ENCODE assay signal across 8 mouse cellular contexts in the genomic region with DNA sequence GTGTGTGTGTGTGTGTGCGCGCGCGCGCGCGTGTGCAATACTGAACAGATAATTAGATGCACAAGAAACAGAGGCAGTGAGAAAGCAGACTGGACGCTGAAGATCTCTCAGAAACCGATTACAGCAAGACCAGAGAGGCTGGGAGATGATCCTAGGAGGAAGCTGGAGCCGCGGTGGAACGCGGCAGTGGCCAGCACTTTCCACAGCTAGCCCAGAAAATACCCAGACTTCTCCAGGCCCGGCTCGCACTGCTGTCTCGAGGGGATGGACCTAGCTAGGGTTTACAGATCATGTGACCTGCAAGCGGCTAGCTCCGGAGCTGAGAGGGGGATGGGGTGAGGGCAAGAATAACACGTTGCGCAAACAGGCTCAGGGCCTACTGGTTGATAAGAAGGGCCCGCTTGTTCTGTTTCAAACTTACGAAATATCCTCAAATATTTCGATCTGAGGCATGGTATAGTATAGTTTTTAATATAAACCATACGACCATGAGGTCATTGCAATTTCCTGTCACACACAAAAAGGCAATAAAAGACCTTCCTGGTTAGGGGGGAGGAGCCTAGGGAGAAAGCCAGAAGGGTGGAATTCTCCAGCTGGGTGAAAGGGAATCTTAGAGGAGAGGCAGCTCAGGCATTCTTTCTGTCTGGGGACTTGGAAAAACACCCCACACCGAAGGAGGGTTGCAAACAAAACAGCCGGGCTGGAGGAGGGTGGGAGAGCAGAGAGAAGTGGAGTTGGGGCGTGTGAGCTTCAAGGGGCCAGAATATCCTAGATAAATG. TPM values are rescaled to one million over a fixed set of nuclear protein-coding genes. Genes with fewer than 3 reads are reported as not detected.
DNase-seq lines count a peak whose midpoint lies in the region; ATAC-seq and TF ChIP-seq lines count a peak whose summit lies in the region.

No protein-coding gene starts in this region.

- H3K9ac ChIP-seq in embryonic facial prominence, embryonic 13.5 days: peak overlapping the region; percentile 72
- H3K9ac ChIP-seq in midbrain, postnatal 0 days (replicated peaks; ENCODE audit: low read length, poor library complexity, severe bottlenecking): peak overlapping the region; percentile 33; the same call in 1 of the 2 replicates

- peak; percentile 83 for ATAC-seq in embryonic facial prominence, embryonic 13.5 days (ENCODE audit: insufficient number of reproducible peaks, insufficient read depth, low FRiP score, low TSS enrichment, low read depth)
- ATAC-seq in midbrain, postnatal 0 days (ENCODE audit: low FRiP score): peak; percentile 95

- peak; percentile 63 for DNase-seq in layer of hippocampus, adult 11-12 months (ENCODE audit: low spot score)
- no peak for DNase-seq in layer of hippocampus, adult 9-10 months (ENCODE audit: low spot score)
- peak; percentile 92 to 96 for DNase-seq in heart, adult 18-20 months
- peak; percentile 95 for DNase-seq in kidney, adult 2 months
- DNase-seq in liver: peak; percentile 90
- peak; percentile 91 for DNase-seq in midbrain, postnatal 0 days (ENCODE audit: low spot score)
- peak; percentile 58 to 68 for DNase-seq in spleen, postnatal 36 days (ENCODE audit: low spot score in 2 of 2)

- H3K4me1 ChIP-seq in embryonic facial prominence, embryonic 13.5 days: peaks cover 41% of the 10 kb centered on the region
- peaks cover 15% of the 10 kb centered on the region for H3K4me1 ChIP-seq in kidney, adult 2 months (ENCODE audit: control insufficient read depth, insufficient read depth, low read length)
- no peaks in the 10 kb centered on the region; the same call in 1 of the 2 replicates for H3K4me1 ChIP-seq in midbrain, postnatal 0 days (ENCODE audit: insufficient read depth, low read length)

- peak overlapping the region; percentile 99 for H3K27ac ChIP-seq in embryonic facial prominence, embryonic 13.5 days
- peak overlapping the region; percentile 99 for H3K27ac ChIP-seq in kidney, adult 2 months (ENCODE audit: insufficient read depth, low read depth, low read length)
- peak overlapping the region; percentile 83 for H3K27ac ChIP-seq in midbrain, postnatal 0 days (ENCODE audit: low read depth, low read length)

- peak overlapping the region; percentile 38 for H3K4me3 ChIP-seq in embryonic facial prominence, embryonic 13.5 days
- peak overlapping the region; percentile 49 for H3K4me3 ChIP-seq in kidney, adult 2 months (ENCODE audit: insufficient read depth, low read depth, low read length)
- H3K4me3 ChIP-seq in midbrain, postnatal 0 days (ENCODE audit: low read depth, low read length): peak overlapping the region; percentile 24

- 2% methylated on average over 27 of the region's 27 CpGs for WGBS in embryonic facial prominence, embryonic 13.5 days
- 2% methylated on average over 27 of the region's 27 CpGs for WGBS in kidney, adult 2 months
- WGBS in midbrain, postnatal 0 days: 2% methylated on average over 27 of the region's 27 CpGs

- H3K9me3 ChIP-seq in embryonic facial prominence, embryonic 13.5 days: no peaks in the 10 kb centered on the region
- no peaks in the 10 kb centered on the region for H3K9me3 ChIP-seq in midbrain, postnatal 0 days (ENCODE audit: low read length)

- TF ChIP-seq POLR2A in kidney, adult 2 months (IDR thresholded peaks at IDR 0.05; ENCODE audit: low read depth, low read length): peak; percentile 71

- no peaks in the 10 kb centered on the region for H3K27me3 ChIP-seq in embryonic facial prominence, embryonic 13.5 days
- no peaks in the 10 kb centered on the region for H3K27me3 ChIP-seq in kidney, adult 2 months (replicated peaks; ENCODE audit: control insufficient read depth, insufficient read depth, low read length)
- H3K27me3 ChIP-seq in midbrain, postnatal 0 days (ENCODE audit: insufficient read depth, low read length): no peaks in the 10 kb centered on the region

- no peak for TF ChIP-seq CTCF in kidney, adult 2 months (conservative IDR thresholded peaks at IDR 0.05; ENCODE audit: insufficient read depth, insufficient read length, low read depth, low read length)
- TF ChIP-seq CTCF in midbrain, postnatal 0 days (IDR thresholded peaks at IDR 0.05): no peak

- no peaks in the 10 kb centered on the region for H3K36me3 ChIP-seq in embryonic facial prominence, embryonic 13.5 days
- H3K36me3 ChIP-seq in kidney, adult 2 months (ENCODE audit: control insufficient read depth, insufficient read depth, low read length): no peaks in the 10 kb centered on the region
- no peaks in the 10 kb centered on the region for H3K36me3 ChIP-seq in midbrain, postnatal 0 days (ENCODE audit: insufficient read depth, low read length)

- peak overlapping the region; percentile 63 for H3K4me2 ChIP-seq in embryonic facial prominence, embryonic 13.5 days
- H3K4me2 ChIP-seq in midbrain, postnatal 0 days (ENCODE audit: low read depth, low read length, poor library complexity, severe bottlenecking): peak overlapping the region; percentile 45

RNA-seq across cellular contexts. Expression of gene Nedd4, which starts 22.1 kb away (rescaled TPM):
- 659 and 711 TPM in 2 replicates for polyA plus RNA-seq in embryonic facial prominence, embryonic 13.5 days (2015; fragmentation: Nextera tagmentation; extraction: Ambion mirVana)
- total RNA-seq in heart, adult 18-20 months (2021): 100 to 1,000 TPM; 343 to 345 TPM
- polyA plus RNA-seq in kidney, adult 2 months (2012; rRNA removed): 104 and 118 TPM in 2 replicates
- total RNA-seq in midbrain, postnatal 0 days (2014; rRNA removed): 432 and 533 TPM in 2 replicates
- 276 and 321 TPM in 2 replicates for polyA plus RNA-seq in midbrain, postnatal 0 days (2015; fragmentation: Nextera tagmentation; extraction: Ambion mirVana)
